Mouse (Mus musculus) thymus, postnatal 0 days (tissue): ENCODE data around the gene Dgkh. TPM values are rescaled to one million over a fixed set of nuclear protein-coding genes. Genes with fewer than 3 reads are reported as not detected.
"Not testable (repeated sequence)": the region's sequence is repeated elsewhere in the genome, so short reads cannot be mapped to it uniquely, and the experiment has no call there.

Experiments
- DNase-seq: peaks from one replicate; pipeline ENCODE4 v3.0.0-alpha.2; 2015; ENCODE audit warnings: low spot score
- polyA plus RNA-seq: library from polyadenylated mRNA; unstranded; fragments of >200 nt; fragmentation: Nextera tagmentation; extraction: Ambion mirVana; gene quantifications from 2 replicates; pipeline ENCODE4 v1.2.1, GENCODE M21; 2015

Dgkh gene
- polyA plus RNA-seq, 1 experiment from 2014 or later, result 2.2 TPM

DNA sequence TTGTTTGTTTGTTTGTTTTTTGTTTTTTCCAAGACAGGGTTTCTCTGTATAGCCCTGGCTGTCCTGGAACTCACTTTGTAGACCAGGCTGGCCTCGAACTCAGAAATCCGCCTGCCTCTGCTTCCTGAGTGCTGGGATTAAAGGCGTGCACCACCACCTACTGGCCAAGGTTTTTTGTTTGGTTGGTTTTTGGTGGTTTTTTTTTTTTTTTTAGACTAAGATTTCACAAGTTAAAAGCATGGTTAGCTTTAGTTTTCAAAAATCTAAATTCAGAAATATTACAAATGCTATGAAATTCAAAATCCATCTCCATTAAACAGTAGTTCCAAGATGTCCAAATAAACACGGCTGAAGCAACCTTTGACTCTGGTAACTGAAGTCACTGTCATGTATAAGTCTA, 8.9 kb downstream of the Dgkh start:
- not testable (repeated sequence) for DNase-seq

- DNase-seq, result no peak
These were observed 10.5 kb downstream of the Dgkh start for GRCm38 (mm10) chr14:78722031-78722430.

DNA sequence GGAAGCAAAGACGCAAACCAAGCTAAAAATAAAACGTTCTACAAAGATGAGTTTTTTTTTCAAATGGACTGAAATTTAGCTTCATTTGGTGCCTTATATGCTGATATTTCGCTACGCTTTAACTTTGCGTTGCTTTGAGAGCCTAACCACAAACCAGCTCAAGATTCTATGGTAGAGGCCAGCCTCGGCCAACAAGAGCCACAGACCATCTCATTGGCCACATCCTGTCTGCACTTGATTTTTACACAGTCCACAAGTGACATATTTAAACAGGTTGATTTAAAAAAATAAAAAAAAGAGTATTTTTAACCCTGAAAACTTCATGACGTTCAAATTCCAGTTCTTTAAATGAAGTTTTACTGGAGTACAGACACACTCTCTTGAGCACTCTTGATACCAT, 16.5 kb downstream of the Dgkh start:
- DNase-seq, result no peak

- DNase-seq, result no peak
These were observed 19.9 kb downstream of the Dgkh start for GRCm38 (mm10) chr14:78712565-78713148.

GRCm38 (mm10) chr14:78710647-78711046, 21.9 kb downstream of the Dgkh start:
- DNase-seq, result no peak

DNA sequence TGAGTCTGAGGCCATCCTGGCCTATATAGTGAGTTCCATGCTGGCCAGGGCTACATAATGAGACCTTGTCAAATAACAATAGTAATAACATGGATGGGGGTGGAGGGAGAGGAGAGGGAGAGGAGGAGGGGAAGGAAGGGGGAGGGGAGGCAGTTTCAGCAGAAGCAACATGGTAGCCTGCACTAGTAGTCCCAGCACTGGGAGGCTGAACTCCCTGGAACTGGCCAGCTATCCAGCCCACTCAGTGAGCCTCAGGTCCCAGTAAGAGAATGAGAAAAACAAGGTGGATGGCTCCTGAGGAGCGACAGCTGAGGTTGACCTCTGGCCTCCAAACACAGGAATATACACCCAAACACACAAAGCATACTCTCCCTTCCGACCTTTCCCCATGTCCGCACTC, 27.0 kb downstream of the Dgkh start:
- DNase-seq, result no peak

- DNase-seq, result no peak
These were observed 28.6 kb downstream of the Dgkh start for GRCm38 (mm10) chr14:78703989-78704388.

- no peak for DNase-seq
These were observed 29.2 kb downstream of the Dgkh start for GRCm38 (mm10) chr14:78703361-78703760.

DNA sequence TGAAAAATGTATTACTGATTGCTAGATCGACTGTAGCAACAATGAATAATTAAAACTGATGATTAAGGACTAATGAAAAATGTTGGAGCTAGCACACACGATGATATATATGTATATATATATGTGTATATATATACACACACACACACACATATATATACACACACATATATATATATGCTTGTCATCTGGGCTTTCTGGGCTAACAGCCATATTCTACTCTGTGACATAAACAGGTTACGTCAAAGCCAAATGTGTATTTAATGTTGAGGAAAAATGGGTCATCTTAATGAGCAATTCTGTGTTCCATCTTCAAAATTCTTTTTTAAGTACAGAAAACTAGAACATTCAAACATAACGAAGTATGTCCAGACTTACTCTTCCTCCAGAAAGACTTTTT, 30.5 kb downstream of the Dgkh start:
- DNase-seq, result no peak

GRCm38 (mm10) chr14:78701501-78701900, 31.1 kb downstream of the Dgkh start:
- DNase-seq, result no peak

- DNase-seq, result no peak
These were observed 31.5 kb downstream of the Dgkh start for GRCm38 (mm10) chr14:78701087-78701486.

DNA sequence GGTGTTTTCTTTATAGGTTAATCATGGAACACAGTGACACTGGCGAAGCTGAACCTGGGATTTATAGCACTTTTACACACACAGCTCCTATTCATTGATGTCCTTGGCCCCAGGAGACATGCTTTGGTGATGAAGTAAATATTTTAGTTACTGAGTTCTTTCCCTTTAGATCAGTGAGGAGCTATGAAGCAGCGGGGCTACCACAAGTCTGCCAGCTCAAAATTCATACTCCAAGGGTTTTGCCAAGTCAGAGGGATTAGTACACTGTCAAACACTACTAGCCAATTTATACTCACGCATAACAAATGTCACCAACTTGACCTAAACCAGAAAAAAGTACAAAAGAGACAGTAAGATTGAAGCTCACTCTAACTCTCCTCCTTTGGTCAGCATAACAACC, 32.9 kb downstream of the Dgkh start:
- no peak for DNase-seq

DNA sequence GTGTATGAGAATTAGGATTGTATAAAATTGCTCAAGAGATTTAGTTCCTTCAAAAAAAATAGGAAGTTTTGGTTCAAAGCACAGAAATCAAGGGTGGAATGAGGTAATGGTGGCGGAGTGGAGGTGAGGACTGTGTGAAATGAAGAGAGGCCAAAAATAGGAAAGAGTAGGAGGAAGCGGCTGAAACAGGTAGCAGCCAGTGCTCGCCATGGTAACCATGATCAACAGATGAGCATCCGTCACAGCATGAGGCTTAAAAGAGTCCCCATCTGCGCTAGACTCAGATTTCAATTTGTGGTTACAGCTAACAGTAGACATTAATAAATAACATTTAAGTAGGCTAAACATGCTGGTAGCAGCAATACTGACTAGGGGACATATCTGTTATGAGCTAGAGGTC, 33.4 kb downstream of the Dgkh start:
- no peak for DNase-seq

DNA sequence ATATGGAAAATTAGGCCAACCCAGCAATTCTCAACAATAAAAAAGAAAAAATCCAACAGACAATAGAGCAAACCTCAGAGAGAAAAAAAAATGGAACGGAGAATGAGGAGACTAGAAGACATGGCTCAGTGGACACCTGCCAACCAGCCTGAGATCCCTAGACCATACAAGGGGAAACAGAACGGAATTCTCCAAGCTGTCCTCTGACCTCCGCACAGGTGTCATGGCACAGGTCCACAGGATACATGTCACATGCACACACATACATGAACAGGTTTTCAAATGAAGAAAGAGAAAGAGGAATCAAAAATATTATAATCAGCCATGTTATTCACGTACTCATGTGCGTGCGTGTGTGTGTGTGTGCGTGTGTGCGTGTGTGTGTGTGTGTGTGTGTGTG, 38.5 kb downstream of the Dgkh start:
- no peak for DNase-seq

DNA sequence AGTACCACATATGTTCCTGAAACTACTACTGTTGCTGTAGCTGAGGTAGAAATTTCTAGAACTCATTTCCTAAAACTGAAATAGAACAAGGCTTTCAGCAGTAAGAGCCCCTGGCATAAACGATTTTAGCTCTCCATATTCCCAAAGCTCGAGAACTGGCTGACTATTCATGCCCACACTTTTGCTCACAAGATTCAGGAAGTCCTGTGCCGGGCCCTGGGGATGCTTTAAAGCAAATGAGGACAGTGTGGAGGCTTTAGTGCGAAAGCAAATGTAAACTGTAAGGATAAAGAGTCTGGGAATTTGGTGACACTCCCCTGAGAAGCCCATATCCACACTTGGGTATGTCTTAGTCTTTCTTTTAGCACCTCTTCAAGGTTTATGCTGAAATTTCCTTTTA, 40.0 kb downstream of the Dgkh start:
- no peak for DNase-seq

- DNase-seq, result no peak
These were observed 40.6 kb downstream of the Dgkh start for GRCm38 (mm10) chr14:78691926-78692487.

DNA sequence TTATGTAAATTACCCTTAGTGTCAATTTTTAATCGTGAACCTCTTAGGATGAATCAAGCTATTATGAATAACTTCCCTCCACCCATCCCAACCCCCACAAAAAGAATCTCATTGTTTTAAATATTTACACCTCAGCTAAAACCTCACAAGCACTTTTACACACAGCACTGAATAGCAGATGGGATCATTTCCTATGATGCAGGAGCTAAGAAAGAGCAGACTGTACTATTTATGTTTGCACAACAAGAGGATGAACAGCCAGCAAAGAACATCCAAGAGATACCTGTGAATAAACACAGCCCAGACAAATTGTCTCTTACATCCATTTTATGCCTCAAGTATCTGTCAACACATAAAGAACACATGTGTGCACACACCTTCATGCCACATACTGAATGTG, 41.7 kb downstream of the Dgkh start:
- DNase-seq, result no peak

DNA sequence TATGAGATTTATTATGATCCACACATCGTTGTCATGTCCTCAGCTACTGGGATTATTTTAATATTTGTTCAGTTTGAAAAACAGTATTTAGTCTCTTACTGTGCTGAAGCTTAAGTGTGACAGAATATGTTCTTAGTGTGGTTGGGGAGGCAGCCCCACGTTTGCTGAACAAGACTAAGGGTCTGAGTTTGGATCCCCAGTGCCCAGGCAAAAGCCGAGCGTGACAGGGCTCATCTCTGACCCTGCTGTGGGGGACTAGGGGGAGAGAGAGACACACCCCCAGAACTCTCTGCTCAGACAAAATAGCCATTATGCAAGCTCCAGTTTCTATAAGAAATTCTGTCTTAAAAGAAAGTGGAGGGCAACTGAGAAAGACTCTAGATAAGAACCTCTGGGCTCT, 42.2 kb downstream of the Dgkh start:
- DNase-seq, result no peak

DNA sequence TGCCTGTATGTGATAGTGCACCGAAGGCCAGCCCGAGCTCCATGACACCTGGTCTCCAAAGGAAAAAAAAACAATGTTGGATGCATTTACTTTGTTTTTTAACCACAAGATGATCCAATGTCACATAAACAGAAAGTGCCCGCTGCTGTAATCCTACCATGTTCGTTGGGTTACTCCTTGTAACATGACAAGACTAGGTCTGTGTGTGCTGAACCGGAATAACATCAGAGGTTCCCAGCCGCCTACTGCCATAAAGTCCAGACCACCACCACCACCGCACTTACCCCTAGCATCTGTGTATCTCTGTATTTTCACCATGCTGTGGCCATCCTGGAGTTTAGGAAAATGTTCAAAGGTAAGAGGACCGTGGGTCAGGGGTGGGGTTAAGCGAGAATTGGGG, 42.6 kb downstream of the Dgkh start:
- no peak for DNase-seq

GRCm38 (mm10) chr14:78687716-78688115, 44.9 kb downstream of the Dgkh start:
- DNase-seq, result no peak

- DNase-seq, result no peak
These were observed 45.9 kb downstream of the Dgkh start for GRCm38 (mm10) chr14:78686701-78687100.

DNA sequence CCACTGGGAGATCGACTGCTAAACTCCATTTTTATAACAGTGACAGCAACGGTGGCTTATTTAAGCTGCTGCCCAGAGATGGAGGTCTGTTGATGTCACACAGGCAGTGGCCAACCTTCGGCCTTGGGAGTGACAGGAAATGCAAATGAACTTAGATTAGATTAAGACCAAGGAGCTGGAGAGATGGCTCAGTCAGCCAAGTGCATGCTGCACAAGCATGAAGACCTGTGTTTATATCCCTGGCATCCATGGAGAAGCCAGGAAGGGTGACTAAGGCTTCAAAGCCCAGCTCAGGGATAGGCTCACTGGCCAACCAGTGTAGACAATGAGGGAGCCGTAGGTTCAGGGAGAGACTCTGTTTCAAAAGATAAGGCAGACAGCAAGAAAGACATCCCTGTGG, 48.4 kb downstream of the Dgkh start:
- no peak for DNase-seq

- DNase-seq, result peak; percentile 42
These were observed 53.6 kb downstream of the Dgkh start for GRCm38 (mm10) chr14:78678981-78679380.
